Mouse (Mus musculus) frontal cortex, postnatal 36 days (tissue): ENCODE data around the gene Sox3.

Experiments
- DNase-seq, 2 experiments: peaks; one replicate each; pipeline ENCODE4 v3.0.0; 2022; ENCODE audit warnings: low spot score in 2 of 2

Sox3 gene

DNA sequence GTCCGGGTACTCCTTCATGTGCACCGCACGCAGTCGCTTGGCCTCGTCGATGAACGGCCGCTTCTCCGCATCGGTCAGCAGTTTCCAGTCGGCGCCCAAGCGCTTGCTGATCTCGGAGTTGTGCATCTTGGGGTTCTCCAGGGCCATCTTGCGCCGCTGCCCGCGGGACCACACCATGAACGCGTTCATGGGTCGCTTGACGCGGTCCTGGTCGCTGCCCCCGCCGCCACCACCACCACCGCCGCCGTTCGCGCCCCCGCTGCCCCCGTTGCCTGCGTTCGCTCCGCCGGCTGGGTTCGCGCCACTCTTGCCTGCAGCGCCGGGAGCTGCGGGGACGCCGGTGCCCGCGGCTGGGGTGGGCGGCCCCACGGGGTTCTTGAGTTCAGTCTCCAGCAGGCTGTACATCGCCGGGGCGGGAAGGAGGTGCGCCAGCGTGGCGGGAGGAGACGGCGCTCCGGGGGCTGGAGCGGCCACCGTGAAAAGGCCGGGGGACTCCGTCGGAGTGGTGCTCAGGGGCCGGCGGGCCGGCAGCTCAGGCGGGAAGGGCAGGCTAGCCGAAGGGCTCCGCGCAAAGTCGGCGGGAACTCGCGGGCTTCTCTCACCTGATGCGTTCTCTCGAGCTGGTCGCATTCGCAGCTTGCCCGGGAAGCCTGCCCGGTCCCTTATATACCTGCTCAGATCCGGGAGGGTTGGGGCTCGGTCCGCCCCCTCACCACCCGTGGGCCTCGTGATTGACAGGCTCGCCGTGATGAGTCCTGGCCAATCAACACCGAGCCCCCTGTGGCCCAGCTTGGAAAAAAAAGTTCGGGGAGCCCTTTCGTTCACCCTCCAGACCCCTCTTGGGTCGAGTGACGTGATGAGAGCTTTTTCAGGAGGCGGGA, at the start of gene Sox3:
Gene Sox3, minus strand, starts transcription at position 630 of the 881 bp plus-strand sequence.
- DNase-seq = no peak

GRCm38 (mm10) chrX:60940225-60940624, 47.0 kb upstream of the Sox3 start:
- no peak for DNase-seq

DNA sequence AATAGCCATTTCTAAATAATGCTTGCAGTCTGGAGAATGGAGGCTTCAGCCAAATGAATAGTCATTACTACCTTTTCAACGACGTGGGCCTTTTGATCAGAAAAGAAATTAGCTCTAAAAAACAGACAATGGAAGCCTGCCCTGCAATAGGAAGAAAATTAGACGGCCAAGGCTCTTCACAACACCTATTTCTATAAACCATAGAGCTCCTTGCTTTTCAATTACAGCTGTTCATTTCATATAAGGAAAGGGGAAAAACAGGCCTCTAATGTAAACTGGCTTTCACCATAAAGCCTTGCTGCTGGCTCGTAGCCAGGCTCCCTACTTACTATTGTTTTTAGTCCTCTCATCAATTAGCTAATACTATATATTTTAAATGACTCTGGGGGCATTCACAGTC, 6.3 kb upstream of the Sox3 start:
- no peak for DNase-seq

- no peak for DNase-seq
These were observed 5.4 kb upstream of the Sox3 start for GRCm38 (mm10) chrX:60898641-60899040.

DNA sequence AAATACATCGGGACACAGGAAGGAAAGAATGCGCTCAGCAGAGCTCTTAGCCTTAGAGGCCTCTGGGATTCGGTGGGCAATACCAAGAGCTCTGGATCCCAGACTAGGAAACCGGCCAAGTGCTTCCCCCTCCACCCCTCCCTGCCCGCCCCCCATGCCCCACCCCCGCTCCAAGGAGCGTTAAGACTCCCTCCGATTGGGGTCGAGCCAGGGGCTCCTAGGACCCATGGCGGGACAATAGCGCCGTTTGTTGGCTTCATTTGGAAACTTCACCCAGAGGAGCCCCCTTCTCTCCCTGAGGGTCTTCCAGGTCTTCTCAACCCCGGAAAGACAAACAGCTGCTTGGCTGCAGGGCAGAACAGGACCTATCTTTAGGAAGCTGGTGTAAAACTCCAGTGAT, 3.1 kb upstream of the Sox3 start:
- DNase-seq = no peak

GRCm38 (mm10) chrX:60895416-60895815, 2.2 kb upstream of the Sox3 start:
- no peak for DNase-seq

- DNase-seq = no peak
These were observed 702 bp upstream of the Sox3 start for GRCm38 (mm10) chrX:60893720-60894543.

DNA sequence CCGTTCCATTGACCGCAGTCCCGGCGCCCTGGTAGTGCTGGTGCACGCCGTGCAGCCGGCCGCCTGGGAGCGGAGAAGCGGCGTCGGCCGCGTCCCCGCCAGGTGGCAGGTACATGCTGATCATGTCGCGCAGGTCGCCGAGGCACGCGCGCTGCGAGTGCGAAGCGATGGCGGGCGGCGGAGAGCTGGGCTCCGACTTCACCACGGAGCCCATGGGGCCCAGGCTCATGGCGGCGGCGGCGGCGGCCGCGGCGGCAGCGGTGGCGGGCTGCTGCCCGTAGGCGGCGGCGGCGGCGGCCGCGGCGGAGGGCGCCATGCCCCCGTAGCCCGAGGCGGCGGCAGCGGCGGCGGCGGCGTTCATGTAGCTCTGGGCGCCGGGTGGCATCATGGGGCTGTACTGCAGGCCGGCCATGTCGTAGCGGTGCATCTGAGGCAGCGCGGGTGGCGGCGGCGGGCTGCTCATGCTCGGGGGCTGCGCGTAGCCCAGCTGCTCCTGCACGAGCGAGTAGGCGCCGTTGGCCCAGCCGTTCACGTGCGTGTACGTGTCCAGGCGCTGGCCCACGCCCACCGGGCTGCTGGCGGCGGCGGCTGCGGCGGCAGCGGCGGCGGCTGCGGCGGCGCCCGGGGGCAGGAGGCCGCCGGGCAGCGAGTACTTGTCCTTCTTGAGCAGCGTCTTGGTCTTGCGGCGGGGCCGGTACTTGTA, 981 bp downstream of the Sox3 start:
- DNase-seq = peak; percentile 9 to 12

DNA sequence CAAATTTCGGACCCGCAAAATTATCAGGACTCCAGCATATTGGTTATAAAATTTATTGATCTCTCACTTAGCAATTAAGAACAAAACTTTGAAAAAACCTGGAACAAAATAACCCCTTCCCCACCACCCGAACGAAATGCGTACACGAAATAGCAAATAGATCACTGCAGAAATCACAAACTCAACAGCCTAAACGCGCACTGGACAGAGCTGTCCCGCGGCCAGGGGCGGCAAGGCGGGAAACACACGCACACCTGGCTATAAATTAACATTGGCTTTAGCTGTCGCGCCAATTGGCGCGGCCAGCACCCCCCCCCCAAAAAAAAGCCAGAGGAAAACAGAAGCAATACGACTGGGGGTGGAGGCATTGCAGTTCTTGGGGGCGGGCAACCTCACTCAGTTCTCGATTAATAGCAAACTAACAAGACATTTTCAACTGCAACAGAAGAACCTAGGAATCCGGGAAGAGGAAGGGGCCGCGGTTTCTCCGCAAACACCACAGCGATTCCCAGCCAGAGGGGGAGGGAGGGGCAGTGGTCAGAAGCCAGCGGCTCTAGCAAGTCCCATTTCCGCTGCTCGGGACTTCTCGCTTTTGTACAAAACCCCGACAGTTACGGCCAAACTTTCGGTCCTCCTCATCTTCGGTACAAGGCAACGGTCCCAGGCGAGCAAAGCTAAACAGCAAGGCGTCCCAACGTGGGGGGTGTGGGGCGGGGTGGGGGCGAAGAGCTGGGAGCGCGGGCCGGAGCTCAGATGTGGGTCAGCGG, 1.7 kb downstream of the Sox3 start:
- no peak for DNase-seq

GRCm38 (mm10) chrX:60890651-60891050, 2.6 kb downstream of the Sox3 start:
- DNase-seq = no peak

GRCm38 (mm10) chrX:60889956-60890485, 3.2 kb downstream of the Sox3 start:
- DNase-seq = no peak
